Mouse (Mus musculus) bone marrow macrophage, adult 2 months (primary cell): ENCODE data around the gene Ell.

Source experiments
- CTCF ChIP-seq: IDR thresholded peaks from 2 replicates; pipeline ENCODE4 v1.5.1; 2012; ENCODE audit warnings: low read depth, mild to moderate bottlenecking, low read length, moderate library complexity
- POLR2A ChIP-seq: IDR thresholded peaks from 2 replicates; pipeline ENCODE4 v1.6.1; 2012; ENCODE audit warnings: mild to moderate bottlenecking, low read depth, low read length, borderline replicate concordance

DNA sequence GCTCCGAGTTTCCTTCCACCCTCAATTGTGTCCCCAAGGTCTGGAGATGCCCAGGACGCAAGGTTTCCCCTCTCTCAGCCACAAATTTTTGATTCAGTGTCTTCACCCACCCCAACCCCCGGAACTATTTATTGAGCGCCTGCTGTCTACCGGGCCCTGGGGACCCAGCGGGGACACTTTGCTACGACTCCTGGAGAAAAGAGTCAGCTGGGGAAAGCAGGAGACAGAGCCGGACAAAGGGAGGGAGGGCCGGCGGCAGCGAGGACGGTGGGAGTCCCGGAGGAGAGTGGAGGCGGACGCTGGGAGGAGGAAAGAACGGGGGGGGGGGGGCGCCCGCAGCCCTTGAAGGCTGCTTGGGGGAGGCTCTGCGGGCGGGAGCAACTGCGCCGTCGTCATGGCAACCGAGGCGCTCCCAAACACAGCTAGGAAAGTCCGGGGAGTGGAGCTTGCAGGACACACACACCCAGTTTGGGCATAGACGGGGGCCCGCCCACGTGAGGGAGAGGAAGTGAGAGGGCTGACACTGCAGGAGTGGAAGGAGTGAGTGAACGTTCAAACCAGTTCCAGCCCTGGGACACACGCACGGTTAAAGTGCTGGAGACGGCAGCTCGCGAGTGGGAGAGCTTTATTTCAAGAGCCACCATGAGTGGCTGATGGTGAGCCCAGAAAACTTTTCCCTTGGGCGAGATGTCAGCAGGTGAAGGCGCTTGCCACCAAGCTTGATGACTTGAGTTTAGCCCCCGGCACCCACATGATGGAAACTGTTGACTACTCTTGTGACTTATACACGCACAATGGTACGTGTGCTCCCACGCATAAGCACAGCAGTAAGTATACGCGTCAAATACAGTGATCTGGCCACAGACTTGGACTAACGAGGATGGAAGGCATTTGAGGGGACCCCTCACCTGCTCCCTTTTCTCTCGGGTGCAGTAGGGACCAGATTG is 70.9 kb downstream of the Ell start:
- no peak for TF ChIP-seq CTCF
- no peak; the same call in 1 of the 2 replicates for TF ChIP-seq POLR2A
